Mouse (Mus musculus) heart, embryonic 13.5 days (tissue): Measurements from ENCODE around the gene Cd244a. TPM values are rescaled to one million over a fixed set of nuclear protein-coding genes. Genes with fewer than 3 reads are reported as not detected.

Source experiments
- ATAC-seq: fragments of 200-750 bp; cut with Nextera tagmentation; 2 replicates; pipeline ENCODE4 v1.8.0; 2017; ENCODE audit warnings: moderate TSS enrichment; ENCODE audit not compliant: insufficient number of reproducible peaks, low FRiP score, low TSS enrichment; ENCODE audit errors: extremely low read depth
- H3K27ac ChIP-seq: fragments of 300-500 bp; sonication (generic); replicated peaks from 2 replicates; pipeline ENCODE4 v1.5.1; 2015; ENCODE audit warnings: moderate library complexity, mild to moderate bottlenecking, inconsistent platforms
- H3K27me3 ChIP-seq: fragments of 300-500 bp; sonication (generic); replicated peaks from 2 replicates; pipeline ENCODE4 v1.6.1; 2015; ENCODE audit warnings: mild to moderate bottlenecking, inconsistent platforms
- H3K36me3 ChIP-seq: fragments of 300-500 bp; sonication (generic); 2 replicates; pipeline ENCODE4 v1.6.1; 2015; ENCODE audit warnings: mild to moderate bottlenecking, inconsistent platforms
- H3K4me1 ChIP-seq: fragments of 300-500 bp; sonication (generic); 2 replicates; pipeline ENCODE4 v1.6.1; 2015; ENCODE audit warnings: inconsistent platforms
- H3K4me2 ChIP-seq: fragments of 300-500 bp; sonication (generic); 2 replicates; pipeline ENCODE4 v1.6.1; 2015; ENCODE audit warnings: inconsistent platforms, mild to moderate bottlenecking, moderate library complexity
- H3K4me3 ChIP-seq: fragments of 300-500 bp; sonication (generic); 2 replicates; pipeline ENCODE4 v1.5.1; 2015; ENCODE audit warnings: moderate library complexity, mild to moderate bottlenecking, inconsistent platforms
- H3K9ac ChIP-seq: fragments of 300-500 bp; sonication (generic); 2 replicates; pipeline ENCODE4 v1.6.1; 2015; ENCODE audit warnings: inconsistent platforms, mild to moderate bottlenecking, moderate library complexity
- H3K9me3 ChIP-seq: fragments of 300-500 bp; sonication (generic); 2 replicates; pipeline ENCODE4 v1.6.1; 2016; ENCODE audit warnings: inconsistent platforms
- WGBS: fragments of 180-500 bp; shearing (Covaris S2); methylation state at CpG from one replicate; pipeline ENCODE4 v1.1.7; 2015; ENCODE audit warnings: mixed read lengths; 5-methylcytosine and 5-hydroxymethylcytosine counted together
- polyA plus RNA-seq: library from polyadenylated mRNA; unstranded; fragments of >200 nt; fragmentation: Nextera tagmentation; extraction: Ambion mirVana; gene quantifications from 2 replicates; pipeline ENCODE4 v1.2.1, GENCODE M21; 2015

Gene Cd244a
- polyA plus RNA-seq, 1 experiment from 2014 or later, result 0.11 TPM

DNA sequence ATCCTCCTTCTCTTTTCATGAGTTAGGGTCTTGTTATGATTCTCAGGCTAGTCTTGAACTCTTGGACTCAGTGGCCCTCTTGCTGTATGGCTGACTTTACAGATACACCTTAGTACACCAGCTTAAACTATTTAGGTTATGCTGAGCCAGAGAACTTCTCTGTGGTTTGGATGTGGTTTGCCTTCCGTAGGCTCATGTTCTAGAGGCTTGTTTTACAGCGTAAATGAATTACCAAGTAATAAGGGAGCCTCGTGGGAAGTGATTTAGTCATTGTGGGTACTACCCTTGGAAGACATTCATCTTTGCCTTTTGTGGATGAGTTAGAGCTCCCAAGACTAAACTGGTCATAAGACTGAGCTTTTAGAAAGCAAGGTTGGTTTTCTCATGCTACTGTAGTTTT lies 68.8 kb downstream of the Cd244a start:
- 74% methylated on average over 3 of the region's 3 CpGs for WGBS
- ATAC-seq, result no peak
- Histone ChIP-seq H3K4me1 (peaks cover 10% of the 10 kb centered on the region), H3K9ac (no peak overlapping the region), H3K27ac (no peak overlapping the region), H3K27me3 (no peaks in the 10 kb centered on the region), H3K4me3 (no peak overlapping the region), H3K9me3 (0 out of 2 replicates have a peak, but pooled peaks cover 4% of the 10 kb centered on the region), H3K4me2 (no peak overlapping the region), H3K36me3 (no peaks in the 10 kb centered on the region)

DNA sequence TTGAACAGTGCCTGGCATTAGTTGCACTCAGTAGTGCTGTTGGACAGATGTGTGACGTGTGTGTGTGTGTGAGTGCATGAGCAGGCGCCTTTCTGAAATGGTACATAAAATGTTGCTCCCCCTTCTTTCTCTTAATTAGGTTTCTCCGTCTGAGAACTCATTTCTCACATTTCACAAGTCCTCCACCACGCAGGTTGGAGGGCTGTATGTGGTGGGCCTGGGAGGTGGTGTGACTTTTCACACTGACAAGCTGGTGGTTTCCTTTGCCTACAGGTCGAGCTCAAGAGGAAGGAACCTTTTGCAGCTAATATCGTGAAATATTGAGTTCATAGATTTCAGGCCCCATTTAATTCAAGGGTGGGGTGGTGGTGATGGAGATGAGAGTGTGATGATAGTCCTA lies 70.2 kb downstream of the Cd244a start:
- H3K4me2 ChIP-seq, result no peak overlapping the region
- no peak for ATAC-seq
- no peak overlapping the region for H3K27ac ChIP-seq
- no peaks in the 10 kb centered on the region for H3K36me3 ChIP-seq
- H3K27me3 ChIP-seq, result no peaks in the 10 kb centered on the region
- no peak overlapping the region for H3K4me3 ChIP-seq
- no peak overlapping the region for H3K9ac ChIP-seq
- 64% methylated on average over 6 of the region's 6 CpGs for whole genome bisulfite sequencing
- 0 out of 2 replicates have a peak, but pooled peaks cover under 1% of the 10 kb centered on the region for H3K9me3 ChIP-seq
- H3K4me1 ChIP-seq, result peaks cover 10% of the 10 kb centered on the region

DNA sequence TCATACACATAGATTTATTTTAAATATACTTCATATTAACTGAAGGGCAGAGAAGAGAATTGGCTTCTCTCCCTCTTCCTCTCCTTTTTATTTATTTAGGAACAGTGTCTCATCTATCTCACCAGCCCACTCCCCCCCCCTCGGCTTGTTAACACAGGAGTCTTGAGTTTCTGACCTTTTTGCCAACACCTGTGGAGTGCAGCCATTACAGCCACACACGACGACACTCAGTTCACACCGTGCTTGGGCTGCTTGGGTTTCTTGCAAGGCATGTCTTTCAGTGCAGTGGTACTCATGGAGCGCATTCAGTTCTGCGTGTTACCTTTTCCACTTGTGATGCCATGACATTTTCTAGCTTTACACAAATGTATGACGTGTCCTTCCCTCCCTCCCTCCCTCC lies 71.0 kb downstream of the Cd244a start:
- no peak for ATAC-seq
- no peaks in the 10 kb centered on the region for H3K36me3 ChIP-seq
- H3K4me1 ChIP-seq, result peaks cover 10% of the 10 kb centered on the region
- H3K4me3 ChIP-seq, result no peak overlapping the region
- no peak overlapping the region for H3K27ac ChIP-seq
- WGBS, result 81% methylated on average over 7 of the region's 7 CpGs
- no peak overlapping the region for H3K9ac ChIP-seq
- H3K9me3 ChIP-seq, result no peaks in the 10 kb centered on the region
- no peaks in the 10 kb centered on the region for H3K27me3 ChIP-seq
- no peak overlapping the region for H3K4me2 ChIP-seq

DNA sequence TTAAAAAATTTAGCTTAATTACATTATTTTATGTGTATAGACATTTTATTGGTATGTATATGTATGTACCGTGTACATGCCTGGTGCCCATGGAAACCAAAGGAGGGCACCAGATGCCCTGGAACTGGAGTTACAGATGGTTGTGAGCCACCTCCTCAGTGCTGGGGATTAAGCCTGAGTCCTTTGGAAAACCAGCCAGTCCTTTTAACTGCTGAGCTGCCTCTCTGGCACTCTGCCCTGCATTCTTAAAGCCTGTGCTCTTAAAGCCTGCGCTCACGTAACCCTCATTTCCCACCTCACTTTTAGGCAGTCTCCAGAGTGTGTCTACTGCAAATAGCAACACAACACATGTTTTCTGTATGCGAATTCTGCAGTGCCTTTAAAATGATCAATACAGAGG lies 71.9 kb downstream of the Cd244a start:
- H3K36me3 ChIP-seq, result no peaks in the 10 kb centered on the region
- no peak overlapping the region for H3K4me3 ChIP-seq
- no peak overlapping the region for H3K9ac ChIP-seq
- H3K4me1 ChIP-seq, result peaks cover 10% of the 10 kb centered on the region
- H3K4me2 ChIP-seq, result no peak overlapping the region
- whole genome bisulfite sequencing, result 62% methylated on average over 4 of the region's 4 CpGs
- H3K9me3 ChIP-seq, result no peaks in the 10 kb centered on the region
- ATAC-seq, result no peak
- no peak overlapping the region for H3K27ac ChIP-seq
- no peaks in the 10 kb centered on the region for H3K27me3 ChIP-seq

DNA sequence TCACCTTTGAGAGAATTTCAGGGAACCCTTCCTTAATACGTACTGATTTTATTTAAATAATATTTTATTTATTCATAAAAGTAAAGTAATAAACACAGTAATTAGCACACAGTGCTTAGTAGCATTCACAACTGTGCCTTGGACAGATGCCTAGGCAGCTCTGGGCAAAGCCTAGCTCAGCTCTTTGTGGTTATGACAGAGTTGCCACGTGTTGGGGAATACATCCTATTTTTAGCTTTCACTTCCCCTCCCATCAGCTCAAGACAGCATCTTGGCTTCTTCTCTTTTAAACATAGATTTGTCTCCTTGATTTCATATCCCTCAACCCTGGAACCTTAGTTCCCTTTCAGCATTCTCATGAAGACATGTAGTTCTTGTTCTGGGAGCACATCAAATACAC lies 72.5 kb downstream of the Cd244a start:
- H3K4me1 ChIP-seq, result peaks cover 10% of the 10 kb centered on the region
- H3K4me3 ChIP-seq, result no peak overlapping the region
- WGBS, result 47% methylated on average over 2 of the region's 2 CpGs
- H3K4me2 ChIP-seq, result no peak overlapping the region
- no peaks in the 10 kb centered on the region for H3K9me3 ChIP-seq
- no peak overlapping the region for H3K27ac ChIP-seq
- H3K27me3 ChIP-seq, result no peaks in the 10 kb centered on the region
- no peak for ATAC-seq
- H3K36me3 ChIP-seq, result no peaks in the 10 kb centered on the region
- no peak overlapping the region for H3K9ac ChIP-seq

DNA sequence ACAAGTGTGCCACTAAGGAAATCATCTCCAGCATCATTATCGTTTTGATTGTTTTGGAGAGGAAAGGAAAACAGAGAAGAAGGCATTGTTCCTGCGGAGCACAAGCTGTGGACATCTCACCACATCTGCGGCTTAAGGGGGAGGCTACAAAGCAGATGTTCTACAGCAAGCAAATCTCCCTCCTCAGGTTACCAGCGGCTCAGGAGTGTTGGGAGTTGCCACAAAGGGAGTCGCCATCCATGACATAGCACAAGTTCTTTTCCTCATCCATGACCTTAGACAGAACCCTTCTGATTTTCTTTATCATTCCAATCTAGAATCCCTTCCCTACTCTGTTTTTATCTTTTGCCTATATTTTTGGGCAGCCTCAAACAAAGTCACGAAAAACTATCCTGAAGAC lies 76.7 kb downstream of the Cd244a start:
- Histone ChIP-seq H3K9ac (no peak overlapping the region), H3K4me1 (peaks cover 9% of the 10 kb centered on the region), H3K27me3 (no peaks in the 10 kb centered on the region), H3K4me2 (no peak overlapping the region), H3K36me3 (no peaks in the 10 kb centered on the region), H3K27ac (no peak overlapping the region), H3K9me3 (no peaks in the 10 kb centered on the region), H3K4me3 (no peak overlapping the region)
- 30% methylated on average over 6 of the region's 6 CpGs for WGBS
- ATAC-seq, result no peak

DNA sequence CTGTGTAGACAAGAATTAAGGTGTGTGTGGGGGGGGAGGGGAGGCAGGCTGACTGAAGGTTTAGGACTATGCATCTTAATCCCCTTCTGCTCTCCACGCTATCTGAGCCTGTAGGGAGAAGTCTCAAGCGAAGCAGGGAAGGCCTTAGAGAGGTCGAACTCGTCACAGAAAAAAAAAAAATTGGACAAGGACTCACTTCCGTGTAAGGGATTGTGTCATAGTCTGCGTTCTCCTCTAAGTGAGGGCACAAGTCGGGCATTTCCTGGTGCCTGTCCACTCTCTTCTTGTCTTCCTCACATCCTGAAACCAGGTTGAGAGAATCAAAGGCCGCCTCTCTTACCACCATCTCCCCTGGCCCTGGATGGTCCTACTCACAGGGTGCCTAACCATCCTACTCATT lies 78.1 kb downstream of the Cd244a start:
- Histone ChIP-seq H3K27me3 (no peaks in the 10 kb centered on the region), H3K4me2 (no peak overlapping the region)
- no peak for ATAC-seq

DNA sequence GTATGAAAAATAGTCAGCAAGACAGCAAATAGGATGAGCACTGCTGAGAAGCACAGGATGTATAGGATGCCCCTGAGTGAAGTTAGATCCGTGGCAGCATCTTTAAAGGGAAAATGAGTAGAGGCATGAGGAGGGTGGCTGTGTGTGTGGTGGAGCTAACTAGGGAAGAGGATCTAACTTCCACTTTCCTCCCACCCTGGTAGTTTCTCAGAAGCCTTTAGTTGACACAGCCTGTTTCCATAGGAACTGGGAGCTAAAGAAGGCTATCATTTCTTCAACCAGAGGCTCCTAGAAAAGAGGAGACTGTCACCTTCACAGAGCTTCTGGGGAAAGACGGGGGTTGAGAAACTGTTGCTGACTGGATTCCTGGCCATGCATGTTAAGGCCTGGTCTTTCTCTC lies 79.7 kb downstream of the Cd244a start:
- Histone ChIP-seq H3K27me3 (no peaks in the 10 kb centered on the region), H3K9me3 (no peaks in the 10 kb centered on the region), H3K4me1 (no peaks in the 10 kb centered on the region), H3K4me3 (no peak overlapping the region), H3K4me2 (no peak overlapping the region), H3K36me3 (no peaks in the 10 kb centered on the region), H3K27ac (no peak overlapping the region), H3K9ac (no peak overlapping the region)
- ATAC-seq, result no peak
- 56% methylated on average over 2 of the region's 2 CpGs for WGBS

More for the DNA sequence above, 78.1 kb downstream of the Cd244a start:
- no peaks in the 10 kb centered on the region for H3K9me3 ChIP-seq
- no peak overlapping the region for H3K4me3 ChIP-seq
- WGBS, result 62% methylated on average over 8 of the region's 8 CpGs
- no peak overlapping the region for H3K9ac ChIP-seq
- no peaks in the 10 kb centered on the region for H3K36me3 ChIP-seq
- no peak overlapping the region for H3K27ac ChIP-seq
- H3K4me1 ChIP-seq, result no peaks in the 10 kb centered on the region

DNA sequence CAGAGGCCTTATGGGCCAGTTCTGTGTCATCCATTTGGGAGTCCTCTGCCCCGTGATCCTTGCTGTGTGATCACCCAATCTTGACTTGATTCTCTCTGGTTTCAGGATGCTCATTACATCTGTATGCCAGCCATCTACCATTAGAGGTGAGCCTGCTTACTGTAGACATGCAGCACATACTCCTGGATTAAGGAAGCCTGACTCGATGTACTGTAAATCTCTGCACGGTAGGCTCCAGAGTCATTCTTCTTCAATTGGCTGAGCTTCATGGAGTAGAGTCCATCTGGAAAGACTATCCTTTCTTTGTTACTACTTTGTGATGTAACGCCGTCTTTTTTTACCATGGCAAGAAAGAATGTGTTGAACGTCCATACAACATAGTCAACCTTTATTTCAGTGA lies 81.8 kb downstream of the Cd244a start:
- ATAC-seq, result no peak
- Histone ChIP-seq H3K9ac (no peak overlapping the region), H3K36me3 (no peaks in the 10 kb centered on the region), H3K27me3 (no peaks in the 10 kb centered on the region), H3K4me1 (no peaks in the 10 kb centered on the region), H3K9me3 (no peaks in the 10 kb centered on the region), H3K27ac (no peak overlapping the region), H3K4me2 (no peak overlapping the region), H3K4me3 (no peak overlapping the region)
- WGBS, result 85% methylated on average over 6 of the region's 6 CpGs

DNA sequence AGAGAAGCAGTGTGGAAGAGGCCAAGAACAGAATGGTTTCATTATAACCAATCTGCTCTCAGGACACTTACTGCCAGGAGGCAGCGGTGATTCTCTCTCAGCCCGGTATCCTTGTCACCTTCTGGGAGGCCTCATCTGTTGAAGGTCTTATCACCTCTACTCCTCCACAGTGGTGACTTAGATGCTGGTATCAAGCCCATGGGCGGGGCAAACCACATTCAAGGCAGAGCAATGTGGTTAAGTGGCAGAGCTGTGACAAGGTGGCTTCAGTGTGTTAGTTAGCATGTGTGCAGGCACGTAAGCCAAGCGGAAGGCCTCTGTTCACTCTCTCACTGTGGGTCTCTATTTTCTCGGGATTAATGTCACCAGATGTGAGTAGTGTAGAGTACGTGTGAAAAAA lies 84.6 kb downstream of the Cd244a start:
- ATAC-seq, result no peak

DNA sequence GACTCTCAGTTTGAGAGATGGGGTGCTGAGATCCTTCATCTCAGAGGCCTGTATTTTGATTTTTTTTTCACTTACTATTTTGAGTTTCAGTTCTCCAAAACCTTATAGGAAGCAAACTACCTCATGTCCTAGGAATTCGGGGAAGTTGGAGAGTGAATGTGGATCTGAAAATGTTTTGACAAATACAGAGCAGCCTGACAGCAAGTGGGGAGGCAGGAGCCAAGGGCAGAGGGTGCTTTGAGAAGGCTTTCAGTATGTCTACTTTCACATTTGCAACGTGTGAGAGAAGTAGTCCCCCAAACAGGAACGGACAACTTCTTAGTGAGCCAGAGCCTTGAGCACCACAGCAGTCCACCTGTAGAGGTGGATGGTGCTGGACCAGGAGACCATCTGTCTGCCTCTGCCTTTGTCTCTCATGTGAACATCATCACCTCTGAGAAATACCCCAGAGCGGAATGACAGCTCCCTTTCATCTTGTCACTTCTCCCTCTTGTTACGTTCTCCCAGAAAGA lies 87.5 kb downstream of the Cd244a start:
- Histone ChIP-seq H3K9ac (no peak overlapping the region), H3K27ac (no peak overlapping the region), H3K36me3 (no peaks in the 10 kb centered on the region), H3K27me3 (no peaks in the 10 kb centered on the region), H3K4me1 (no peaks in the 10 kb centered on the region), H3K9me3 (no peaks in the 10 kb centered on the region), H3K4me2 (no peak overlapping the region), H3K4me3 (no peak overlapping the region)
- WGBS, result 50% methylated on average over 5 of the region's 5 CpGs
- ATAC-seq, result no peak

More for the DNA sequence above, 84.6 kb downstream of the Cd244a start:
- no peaks in the 10 kb centered on the region for H3K36me3 ChIP-seq
- H3K4me3 ChIP-seq, result no peak overlapping the region
- WGBS, result 47% methylated on average over 7 of the region's 7 CpGs
- no peak overlapping the region for H3K9ac ChIP-seq
- H3K9me3 ChIP-seq, result no peaks in the 10 kb centered on the region
- H3K4me2 ChIP-seq, result no peak overlapping the region
- no peak overlapping the region for H3K27ac ChIP-seq
- H3K4me1 ChIP-seq, result no peaks in the 10 kb centered on the region
- H3K27me3 ChIP-seq, result no peaks in the 10 kb centered on the region

DNA sequence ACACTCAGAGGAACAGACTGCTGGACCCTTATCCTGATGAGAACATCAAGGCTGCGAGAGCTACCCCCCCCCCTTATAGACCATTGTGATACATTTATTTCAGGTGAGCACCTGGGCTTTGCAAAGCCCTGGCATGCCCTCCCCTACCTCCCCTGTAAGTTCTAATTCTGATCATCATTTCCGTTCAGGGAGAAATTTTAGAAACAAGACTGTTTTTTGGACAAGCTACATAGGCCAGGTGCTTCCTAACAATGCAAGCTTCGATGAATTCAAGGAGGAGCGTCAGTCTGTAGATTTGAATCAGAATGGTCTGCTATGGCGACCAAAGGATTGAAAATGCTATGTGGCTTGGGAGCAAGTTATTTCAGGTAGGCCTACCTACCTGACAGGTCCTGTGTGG lies 88.7 kb downstream of the Cd244a start:
- H3K4me3 ChIP-seq, result no peak overlapping the region
- H3K9ac ChIP-seq, result no peak overlapping the region
- no peak for ATAC-seq
- H3K27me3 ChIP-seq, result no peaks in the 10 kb centered on the region
- H3K4me2 ChIP-seq, result no peak overlapping the region
- 75% methylated on average over 5 of the region's 5 CpGs for WGBS
- H3K36me3 ChIP-seq, result no peaks in the 10 kb centered on the region
- no peaks in the 10 kb centered on the region for H3K9me3 ChIP-seq
- no peak overlapping the region for H3K27ac ChIP-seq
- no peaks in the 10 kb centered on the region for H3K4me1 ChIP-seq
